Mouse (Mus musculus): ENCODE results near the gene Nudt11. TPM values are rescaled to one million over a fixed set of nuclear protein-coding genes. Genes with fewer than 3 reads are reported as not detected.
"Not testable (repeated sequence)": the region's sequence is repeated elsewhere in the genome, so short reads cannot be mapped to it uniquely, and the experiment has no call there.

Nudt11 gene
- polyA plus RNA-seq (2014; fragmentation: Nextera tagmentation; extraction: Ambion mirVana) = 25.2 and 26.0 TPM in 2 replicates

DNA sequence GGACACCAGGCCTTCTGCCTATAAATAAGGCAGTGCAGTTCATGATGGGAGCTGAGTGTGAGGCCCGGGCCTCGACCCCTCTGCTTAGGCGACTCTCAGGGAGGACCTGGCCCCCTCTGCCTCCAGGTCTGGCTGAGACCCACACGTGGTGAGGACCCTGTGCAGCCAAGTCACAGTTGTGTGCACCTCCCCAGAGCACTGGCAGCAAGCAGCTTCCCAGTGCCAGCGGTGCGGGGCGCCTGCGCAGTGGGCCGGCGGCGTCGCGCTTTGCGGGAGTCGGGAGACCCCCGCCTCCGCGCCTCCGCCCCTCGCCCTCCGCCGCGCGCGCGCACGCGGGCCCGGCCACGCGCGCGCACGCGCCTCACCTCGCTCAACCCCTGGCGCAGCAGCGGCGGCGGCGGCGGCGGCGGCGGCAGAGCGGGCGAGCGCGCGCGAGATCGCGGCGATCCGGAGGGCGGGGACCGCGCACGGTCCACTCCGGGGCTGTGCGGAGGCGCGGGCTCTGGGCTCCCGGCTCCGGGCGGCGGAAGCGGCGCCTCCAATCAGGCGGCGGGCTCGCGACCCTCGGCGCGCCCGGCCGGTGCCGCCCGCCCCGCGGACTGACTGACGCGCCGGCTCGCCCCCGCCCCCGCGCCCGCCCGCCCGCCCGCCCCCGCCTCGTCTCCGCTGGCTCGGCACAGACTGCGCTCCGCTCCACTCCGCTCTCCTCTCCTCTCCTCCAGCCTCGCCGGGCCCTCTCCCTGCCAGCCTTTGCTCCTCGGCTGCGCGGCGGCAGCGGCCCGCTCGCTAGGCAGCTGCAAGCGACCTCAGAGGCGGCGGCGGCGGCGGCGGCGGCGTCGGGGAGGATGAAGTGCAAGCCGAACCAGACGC, at the start of gene Nudt11:
TSS of gene Nudt11 (plus strand) at position 388 of the 870 bp plus-strand sequence.
- H3K9me3 ChIP-seq (ENCODE audit: control insufficient read depth, low read length); H3K9ac ChIP-seq (replicated peaks; ENCODE audit: low read depth, low read length); H3K27ac ChIP-seq (ENCODE audit: low read depth, low read length); H3K27me3 ChIP-seq (ENCODE audit: control insufficient read depth, insufficient read depth, low read length); H3K4me2 ChIP-seq (ENCODE audit: low read depth, low read length); H3K36me3 ChIP-seq (ENCODE audit: control insufficient read depth, insufficient read depth, low read length); H3K4me1 ChIP-seq (ENCODE audit: control insufficient read depth, insufficient read depth, low read length): not testable (repeated sequence)
- H3K4me3 ChIP-seq (ENCODE audit: low read depth, low read length) = peak within 1 kb of the TSS; percentile 19
- peak; percentile 92 for ATAC-seq (ENCODE audit: low read depth)
- WGBS = no CpG with 5 or more reads among the region's 121 CpGs

DNA sequence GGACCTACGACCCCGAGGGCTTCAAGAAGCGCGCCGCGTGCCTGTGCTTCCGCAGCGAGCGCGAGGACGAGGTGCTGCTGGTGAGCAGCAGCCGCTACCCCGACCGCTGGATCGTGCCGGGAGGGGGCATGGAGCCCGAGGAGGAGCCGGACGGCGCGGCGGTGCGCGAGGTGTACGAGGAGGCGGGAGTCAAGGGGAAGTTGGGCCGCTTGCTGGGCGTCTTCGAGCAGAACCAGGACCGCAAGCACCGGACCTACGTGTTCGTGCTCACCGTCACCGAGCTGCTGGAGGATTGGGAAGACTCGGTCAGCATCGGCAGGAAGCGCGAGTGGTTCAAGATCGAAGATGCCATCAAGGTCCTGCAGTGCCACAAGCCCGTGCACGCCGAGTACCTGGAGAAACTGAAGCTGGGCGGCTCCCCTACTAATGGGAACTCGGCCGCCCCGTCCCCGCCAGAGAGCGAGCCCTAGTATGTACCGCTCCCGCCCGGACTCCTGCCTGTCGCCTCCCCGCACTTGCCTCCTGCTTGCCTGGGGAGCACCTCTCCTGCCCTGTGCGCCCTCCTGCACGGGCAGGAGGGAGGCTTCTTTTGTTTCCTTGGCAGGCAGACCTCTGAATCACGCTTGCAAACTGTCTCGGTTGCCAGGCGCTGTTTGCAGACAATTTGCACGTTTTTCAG, 822 bp downstream of the Nudt11 start:
- no CpG with 5 or more reads among the region's 60 CpGs for WGBS
- not testable (repeated sequence) for H3K9ac ChIP-seq (replicated peaks; ENCODE audit: low read depth, low read length); H3K9me3 ChIP-seq (ENCODE audit: control insufficient read depth, low read length); H3K36me3 ChIP-seq (ENCODE audit: control insufficient read depth, insufficient read depth, low read length); H3K27me3 ChIP-seq (ENCODE audit: control insufficient read depth, insufficient read depth, low read length); H3K4me2 ChIP-seq (ENCODE audit: low read depth, low read length); H3K4me1 ChIP-seq (ENCODE audit: control insufficient read depth, insufficient read depth, low read length); H3K27ac ChIP-seq (ENCODE audit: low read depth, low read length)
- peak overlapping the region; percentile 19 for H3K4me3 ChIP-seq (ENCODE audit: low read depth, low read length)
- peak; percentile 75 for ATAC-seq (ENCODE audit: low read depth)

DNA sequence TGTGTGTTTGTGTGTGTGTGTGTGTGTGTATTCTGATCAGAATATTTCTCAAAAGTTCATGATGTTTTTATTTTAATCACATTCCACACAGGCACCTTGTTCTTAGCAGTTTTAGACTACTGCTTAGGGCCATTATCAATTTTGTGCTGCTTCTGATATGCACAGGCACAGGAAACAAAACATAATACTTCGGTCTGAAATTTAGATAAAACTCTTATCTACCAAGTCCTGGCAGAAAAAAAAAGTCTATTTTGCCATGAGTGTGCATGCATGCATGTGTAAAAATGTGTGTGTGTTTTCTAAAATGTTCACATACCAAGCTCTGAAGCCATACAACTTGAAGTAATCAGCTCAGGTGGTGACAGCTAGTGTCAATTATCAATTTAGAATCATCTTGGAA, 14.3 kb downstream of the Nudt11 start:
- Histone ChIP-seq H3K36me3 (ENCODE audit: control insufficient read depth, insufficient read depth, low read length) (no peaks in the 10 kb centered on the region), H3K9ac (replicated peaks; ENCODE audit: low read depth, low read length) (no peak overlapping the region), H3K27me3 (ENCODE audit: control insufficient read depth, insufficient read depth, low read length) (no peaks in the 10 kb centered on the region), H3K4me2 (ENCODE audit: low read depth, low read length) (no peak overlapping the region), H3K4me3 (ENCODE audit: low read depth, low read length) (no peak overlapping the region), H3K9me3 (ENCODE audit: control insufficient read depth, low read length) (no peaks in the 10 kb centered on the region), H3K27ac (ENCODE audit: low read depth, low read length) (no peak overlapping the region), H3K4me1 (ENCODE audit: control insufficient read depth, insufficient read depth, low read length) (no peaks in the 10 kb centered on the region)
- 87% methylated on average over 1 of the region's 1 CpGs for WGBS
- ATAC-seq (ENCODE audit: low read depth) = no peak

DNA sequence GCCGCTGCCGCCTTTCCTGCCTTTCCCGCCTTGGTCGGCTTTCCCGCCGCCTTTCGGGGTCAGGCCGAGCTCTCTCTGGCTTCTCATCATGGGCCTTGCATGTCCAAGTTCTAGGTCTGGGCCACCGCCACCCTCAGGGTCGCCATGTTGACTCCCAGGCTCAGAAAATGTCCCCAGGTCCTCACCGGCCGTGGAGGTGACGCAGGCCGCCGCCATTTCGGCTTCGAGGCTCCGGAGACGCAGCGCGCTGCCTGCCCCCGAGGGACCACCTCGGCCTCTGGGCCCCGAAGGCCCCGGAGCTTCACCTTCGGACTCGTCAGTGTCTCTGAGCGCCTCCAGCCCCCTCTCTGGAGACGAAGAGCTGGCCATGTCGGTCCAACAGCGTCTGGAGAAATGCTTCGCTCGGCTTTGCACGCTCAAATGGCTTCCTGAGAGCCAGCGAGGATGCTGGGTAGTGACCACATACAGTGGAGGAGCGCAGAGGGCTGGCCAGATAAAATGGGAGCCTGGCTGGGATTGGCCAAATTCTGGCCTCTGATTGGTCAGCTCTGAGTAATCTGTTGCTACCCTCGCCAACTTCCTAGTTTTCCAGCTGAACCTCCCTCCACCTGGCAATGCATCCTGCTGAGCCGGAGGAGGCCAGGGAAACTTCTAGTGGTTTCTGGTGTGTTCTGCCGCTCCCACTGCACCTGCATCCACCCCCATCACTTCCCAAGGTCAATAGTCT, 35.9 kb downstream of the Nudt11 start, which contains the start of gene AU022751:
TSS of gene AU022751 (minus strand) at position 466 of the 727 bp plus-strand sequence.
- 93% methylated on average over 38 of the region's 39 CpGs for WGBS
- H3K27ac ChIP-seq (ENCODE audit: low read depth, low read length) = no peak within 1 kb of the TSS
- H3K27me3 ChIP-seq (ENCODE audit: control insufficient read depth, insufficient read depth, low read length) = no peaks in the 10 kb centered on the region
- ATAC-seq (ENCODE audit: low read depth) = no peak
- H3K36me3 ChIP-seq (ENCODE audit: control insufficient read depth, insufficient read depth, low read length) = no peaks in the 10 kb centered on the region
- H3K9ac ChIP-seq (replicated peaks; ENCODE audit: low read depth, low read length) = no peak within 1 kb of the TSS
- no peaks in the 10 kb centered on the region for H3K9me3 ChIP-seq (ENCODE audit: control insufficient read depth, low read length)
- no peak within 1 kb of the TSS for H3K4me3 ChIP-seq (ENCODE audit: low read depth, low read length)
- no peaks in the 10 kb centered on the region for H3K4me1 ChIP-seq (ENCODE audit: control insufficient read depth, insufficient read depth, low read length)
- no peak within 1 kb of the TSS for H3K4me2 ChIP-seq (ENCODE audit: low read depth, low read length)

DNA sequence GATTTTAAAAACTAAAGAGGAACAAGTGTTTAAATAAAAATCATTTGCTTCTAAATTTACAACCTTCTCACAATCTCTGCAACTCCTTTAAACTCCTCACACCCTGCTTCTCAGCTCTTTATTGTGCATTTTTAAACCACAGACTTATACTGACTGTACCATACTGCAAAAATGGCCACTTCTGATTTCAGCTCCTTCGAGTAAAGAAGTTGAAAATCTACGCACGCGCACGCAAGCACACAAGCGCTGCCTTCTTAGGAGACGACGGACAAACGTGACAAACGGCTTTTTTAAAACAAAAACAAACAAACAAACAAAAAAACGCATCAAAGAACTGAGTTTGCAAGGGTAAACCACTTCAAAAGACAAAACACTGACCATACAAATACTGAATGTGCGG, 44.3 kb downstream of the Nudt11 start:
- Histone ChIP-seq H3K36me3 (ENCODE audit: control insufficient read depth, insufficient read depth, low read length) (no peaks in the 10 kb centered on the region), H3K27ac (ENCODE audit: low read depth, low read length) (peak overlapping the region; percentile 69), H3K27me3 (ENCODE audit: control insufficient read depth, insufficient read depth, low read length) (no peaks in the 10 kb centered on the region), H3K9me3 (ENCODE audit: control insufficient read depth, low read length) (no peaks in the 10 kb centered on the region), H3K4me2 (ENCODE audit: low read depth, low read length) (peak overlapping the region; percentile 51), H3K4me3 (ENCODE audit: low read depth, low read length) (peak overlapping the region; percentile 43), H3K4me1 (ENCODE audit: control insufficient read depth, insufficient read depth, low read length) (no peaks in the 10 kb centered on the region), H3K9ac (replicated peaks; ENCODE audit: low read depth, low read length) (peak overlapping the region; percentile 39)
- peak; percentile 69; the same call in 1 of the 2 replicates for ATAC-seq (ENCODE audit: low read depth)
- 18% methylated on average over 12 of the region's 12 CpGs for WGBS

DNA sequence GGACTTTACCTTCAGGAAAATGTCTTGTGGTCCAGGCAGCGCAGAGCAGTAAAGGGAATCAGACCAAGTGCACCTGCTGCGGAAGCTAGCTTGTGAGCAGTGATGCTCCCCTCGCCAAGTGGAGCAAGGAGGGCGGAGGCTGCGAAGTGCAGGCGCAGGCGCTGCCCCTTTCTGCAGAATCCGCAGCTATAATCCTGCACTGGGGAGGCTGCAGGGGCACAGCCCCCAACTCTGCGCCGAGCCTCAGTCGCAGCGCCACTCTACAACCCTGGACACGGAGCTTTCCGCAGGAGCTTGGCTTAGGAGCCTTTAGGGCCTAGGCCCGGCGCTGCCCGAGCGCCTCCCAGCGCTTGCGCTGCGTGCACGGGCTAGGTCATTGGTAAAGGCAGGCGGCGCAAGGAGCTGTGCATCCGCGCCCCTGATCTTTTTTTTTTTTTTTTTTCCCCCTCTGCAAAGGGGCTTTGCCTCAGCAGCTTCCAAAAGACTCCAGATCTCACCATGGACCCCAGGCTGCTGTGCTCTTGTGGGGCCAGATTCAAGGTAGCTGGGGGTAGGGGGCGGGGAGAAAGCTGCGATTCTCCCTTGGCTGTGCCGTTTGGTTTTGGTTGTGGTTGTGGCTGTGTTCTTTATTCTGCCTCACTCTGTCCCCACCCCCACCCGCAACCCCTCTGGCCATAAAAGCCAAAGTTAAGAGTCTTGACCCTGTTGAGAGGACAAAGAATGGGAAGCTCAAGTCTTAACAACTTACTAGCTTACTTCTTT, 44.9 kb downstream of the Nudt11 start:
- peak; percentile 99 for ATAC-seq (ENCODE audit: low read depth)

More for the DNA sequence above, 44.9 kb downstream of the Nudt11 start:
- H3K4me2 ChIP-seq (ENCODE audit: low read depth, low read length) = peak overlapping the region; percentile 51
- H3K27me3 ChIP-seq (ENCODE audit: control insufficient read depth, insufficient read depth, low read length) = no peaks in the 10 kb centered on the region
- H3K27ac ChIP-seq (ENCODE audit: low read depth, low read length) = peak overlapping the region; percentile 69
- peak overlapping the region; percentile 39 for H3K9ac ChIP-seq (replicated peaks; ENCODE audit: low read depth, low read length)
- no peaks in the 10 kb centered on the region for H3K9me3 ChIP-seq (ENCODE audit: control insufficient read depth, low read length)
- H3K4me1 ChIP-seq (ENCODE audit: control insufficient read depth, insufficient read depth, low read length) = no peaks in the 10 kb centered on the region
- H3K36me3 ChIP-seq (ENCODE audit: control insufficient read depth, insufficient read depth, low read length) = no peaks in the 10 kb centered on the region
- H3K4me3 ChIP-seq (ENCODE audit: low read depth, low read length) = peak overlapping the region; percentile 43
- 11% methylated on average over 26 of the region's 30 CpGs for WGBS

Small RNAs within 50 kb of the gene (microRNA-seq; reads per million reads assigned to microRNA genes)
- not detected for gene Gm27360

Other genes starting within 250 kb of the Nudt11 start
- gene AU022751, start 36.0 kb downstream of the Nudt11 start, polyA plus RNA-seq (2014; fragmentation: Nextera tagmentation; extraction: Ambion mirVana) = 0.15 TPM in 1 of 2 replicates, not detected in the other
- 57.3 and 61.8 TPM in 2 replicates for gene Nudt10, start 125.6 kb downstream of the Nudt11 start, polyA plus RNA-seq (2014; fragmentation: Nextera tagmentation; extraction: Ambion mirVana)